Mouse (Mus musculus) hindbrain, embryonic 11.5 days (tissue): Measurements from ENCODE around the gene Pde1a. TPM values are rescaled to one million over a fixed set of nuclear protein-coding genes. Genes with fewer than 3 reads are reported as not detected.

Experiments used
- ATAC-seq: fragments of 200-750 bp; cut with Nextera tagmentation; 2 replicates; pipeline ENCODE4 v1.8.0; 2017; ENCODE audit warnings: mild to moderate bottlenecking, moderate TSS enrichment, moderate library complexity; ENCODE audit not compliant: low FRiP score
- DNase-seq: peaks from one replicate; pipeline ENCODE4 v3.0.0-alpha.2; 2015; ENCODE audit warnings: low spot score
- H3K27ac ChIP-seq: fragments of 300-500 bp; sonication (generic); 2 replicates; pipeline ENCODE4 v1.5.1; 2014; ENCODE audit warnings: mild to moderate bottlenecking, low read depth, low read length
- H3K27me3 ChIP-seq: fragments of 300-500 bp; sonication (generic); 2 replicates; pipeline ENCODE4 v1.6.1; 2014; ENCODE audit warnings: mild to moderate bottlenecking, low read length, moderate library complexity, mixed read lengths; ENCODE audit not compliant: control insufficient read depth, insufficient read depth
- H3K36me3 ChIP-seq: fragments of 300-500 bp; sonication (generic); 2 replicates; pipeline ENCODE4 v1.6.1; 2014; ENCODE audit warnings: mild to moderate bottlenecking, low read length, moderate library complexity, mixed read lengths; ENCODE audit not compliant: control insufficient read depth, insufficient read depth
- H3K4me1 ChIP-seq: fragments of 300-500 bp; sonication (generic); replicated peaks from 2 replicates; pipeline ENCODE4 v1.6.1; 2014; ENCODE audit warnings: low read length, mixed read lengths; ENCODE audit not compliant: control insufficient read depth, insufficient read depth
- H3K4me2 ChIP-seq: fragments of 300-500 bp; sonication (generic); replicated peaks from 2 replicates; pipeline ENCODE4 v1.6.1; 2014; ENCODE audit warnings: mild to moderate bottlenecking, low read depth, low read length
- H3K4me3 ChIP-seq: fragments of 300-500 bp; sonication (generic); 2 replicates; pipeline ENCODE4 v1.5.1; 2014; ENCODE audit warnings: low read depth, low read length
- H3K9ac ChIP-seq: fragments of 300-500 bp; sonication (generic); 2 replicates; pipeline ENCODE4 v1.6.1; 2014; ENCODE audit warnings: low read depth, low read length
- H3K9me3 ChIP-seq: fragments of 300-500 bp; sonication (generic); 2 replicates; pipeline ENCODE4 v1.6.1; 2016; ENCODE audit warnings: low read length; ENCODE audit not compliant: control insufficient read depth
- WGBS: fragments of 180-500 bp; shearing (Covaris S2); extraction: QIAGEN DNeasy Blood & Tissue Kit; methylation state at CpG from one replicate; pipeline ENCODE4 v1.1.7; 2014; 5-methylcytosine and 5-hydroxymethylcytosine counted together
- polyA plus RNA-seq: library from polyadenylated mRNA; unstranded; fragments of >200 nt; fragmentation: Nextera tagmentation; extraction: Ambion mirVana; gene quantifications from 2 replicates; pipeline ENCODE4 v1.2.1, GENCODE M21; 2014

Pde1a gene
- polyA plus RNA-seq, 1 experiment from 2014 or later = 1.6 TPM

- ATAC-seq (no peak), DNase-seq (no peak)
- Histone ChIP-seq H3K4me3 (no peak overlapping the region), H3K27me3 (no peaks in the 10 kb centered on the region), H3K9ac (no peak overlapping the region), H3K4me1 (no peaks in the 10 kb centered on the region), H3K9me3 (no peaks in the 10 kb centered on the region), H3K27ac (no peak overlapping the region), H3K36me3 (no peaks in the 10 kb centered on the region), H3K4me2 (no peak overlapping the region)
- 93% methylated on average over 3 of the region's 3 CpGs for WGBS
Observed at GRCm38 (mm10) chr2:79981781-79982180, 147.5 kb downstream of the Pde1a start.

DNA sequence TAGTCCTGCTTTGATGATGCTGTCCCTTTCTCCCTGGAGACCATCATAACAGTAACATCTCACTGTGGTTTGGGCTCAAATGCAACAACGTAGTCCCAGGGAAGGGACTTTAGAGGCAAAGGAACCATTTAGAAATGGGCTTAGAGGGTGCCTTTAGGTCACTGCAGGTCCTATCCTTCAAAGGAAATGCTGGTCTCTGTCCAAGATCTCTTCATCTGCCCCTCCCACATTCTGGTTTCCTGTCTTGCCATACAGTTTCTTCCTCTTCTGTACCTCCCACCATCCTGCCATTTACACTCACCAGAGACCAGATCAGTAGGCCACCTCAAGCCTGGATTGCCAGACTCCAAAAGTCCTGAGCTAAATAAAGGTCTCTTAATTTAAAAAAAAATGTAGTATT lies 150.3 kb downstream of the Pde1a start:
- DNase-seq (no peak), ATAC-seq (no peak)

DNA sequence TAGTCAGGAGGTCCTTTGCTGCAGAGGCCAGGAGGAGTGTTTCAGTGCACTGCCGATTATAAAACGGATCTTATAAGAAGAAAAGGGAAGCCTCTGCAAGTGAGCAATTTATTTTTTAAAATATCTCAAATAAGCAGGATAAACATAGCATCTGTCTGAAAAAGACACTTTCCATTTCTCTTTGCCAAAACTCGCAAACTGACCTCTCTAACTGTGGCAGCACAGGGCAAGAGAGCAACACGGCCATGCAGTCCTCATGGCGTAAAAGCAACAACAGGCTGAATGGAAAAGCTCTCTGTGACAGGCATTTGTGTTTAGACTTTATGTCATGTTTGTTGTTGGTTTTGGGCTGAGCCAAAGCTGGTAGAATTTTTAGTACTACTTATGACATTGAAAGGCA lies 152.0 kb downstream of the Pde1a start:
- Histone ChIP-seq H3K27me3 (no peaks in the 10 kb centered on the region), H3K4me3 (no peak overlapping the region), H3K4me2 (no peak overlapping the region), H3K36me3 (no peaks in the 10 kb centered on the region), H3K9ac (no peak overlapping the region), H3K4me1 (no peaks in the 10 kb centered on the region), H3K9me3 (no peaks in the 10 kb centered on the region), H3K27ac (no peak overlapping the region)
- 80% methylated on average over 5 of the region's 5 CpGs for WGBS
- ATAC-seq (no peak), DNase-seq (no peak)

More for the DNA sequence above, 150.3 kb downstream of the Pde1a start:
- no peak overlapping the region for H3K9ac ChIP-seq
- H3K4me3 ChIP-seq = no peak overlapping the region
- H3K4me2 ChIP-seq = no peak overlapping the region
- no peaks in the 10 kb centered on the region for H3K4me1 ChIP-seq
- WGBS = 96% methylated on average over 1 of the region's 1 CpGs
- no peaks in the 10 kb centered on the region for H3K9me3 ChIP-seq
- H3K36me3 ChIP-seq = no peaks in the 10 kb centered on the region
- no peak overlapping the region for H3K27ac ChIP-seq
- no peaks in the 10 kb centered on the region for H3K27me3 ChIP-seq

DNA sequence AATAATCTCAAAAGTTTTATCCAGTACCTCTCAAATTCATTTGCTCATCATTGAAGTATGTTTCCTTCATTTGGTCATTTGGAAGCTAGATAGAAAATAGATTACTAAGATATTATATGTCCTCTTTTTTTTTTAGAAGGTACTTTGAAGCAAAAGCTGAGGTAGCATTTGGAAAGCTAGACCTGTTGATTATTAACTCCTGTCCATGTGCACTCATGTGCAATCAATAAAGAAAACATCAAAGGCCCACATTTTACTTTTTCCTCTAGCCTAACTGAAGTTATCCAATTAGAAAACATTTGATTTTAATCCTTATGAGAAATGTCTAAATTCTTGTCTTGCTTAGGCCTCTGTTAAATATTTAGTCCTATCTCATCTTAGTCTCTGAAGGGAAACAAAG lies 153.3 kb downstream of the Pde1a start:
- ATAC-seq = no peak
- H3K4me2 ChIP-seq = no peak overlapping the region

DNA sequence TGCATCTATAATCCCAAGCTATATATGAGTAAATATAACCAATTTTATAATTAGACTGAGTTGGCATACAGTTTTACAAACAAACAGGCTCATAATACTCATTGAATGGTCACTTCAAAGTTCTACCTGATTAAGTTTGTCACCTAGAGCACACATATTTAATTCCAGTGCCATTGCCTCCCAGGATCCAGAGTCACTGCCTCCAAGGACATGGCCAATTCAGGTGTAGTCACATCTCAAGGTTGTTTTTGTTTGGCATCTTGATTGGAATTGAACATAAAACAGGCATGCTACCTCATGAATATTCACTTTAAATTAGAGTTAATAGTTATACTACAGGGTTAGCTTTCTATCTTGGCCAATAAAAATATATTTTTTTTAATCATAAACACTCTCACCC lies 157.0 kb downstream of the Pde1a start:
- ATAC-seq (no peak), DNase-seq (no peak)
- H3K9me3 ChIP-seq = no peaks in the 10 kb centered on the region

More for the DNA sequence above, 153.3 kb downstream of the Pde1a start:
- no peak overlapping the region for H3K27ac ChIP-seq
- H3K9ac ChIP-seq = no peak overlapping the region
- no peak for DNase-seq
- no peaks in the 10 kb centered on the region for H3K27me3 ChIP-seq
- H3K9me3 ChIP-seq = no peaks in the 10 kb centered on the region
- no peak overlapping the region for H3K4me3 ChIP-seq
- H3K4me1 ChIP-seq = no peaks in the 10 kb centered on the region
- H3K36me3 ChIP-seq = no peaks in the 10 kb centered on the region

DNA sequence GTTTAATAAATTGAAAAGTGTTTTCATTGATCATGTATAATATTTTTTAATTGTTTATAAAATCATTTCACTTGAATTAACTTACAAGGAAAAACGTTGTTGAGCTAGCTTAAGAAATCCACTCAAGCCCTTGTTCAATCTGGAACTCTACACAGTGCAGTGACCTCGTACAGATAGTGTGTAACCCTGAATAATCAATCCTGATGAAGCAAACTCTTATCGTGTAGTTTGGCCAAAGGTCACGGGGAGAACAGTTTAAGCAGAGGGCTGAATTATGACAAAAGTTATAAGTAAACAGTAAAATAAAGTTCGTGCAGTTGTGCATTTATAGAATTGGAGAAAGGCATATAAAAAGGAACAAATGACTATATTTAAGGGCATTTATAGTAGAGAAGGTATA lies 159.7 kb downstream of the Pde1a start:
- Histone ChIP-seq H3K27me3 (no peaks in the 10 kb centered on the region), H3K4me3 (no peak overlapping the region), H3K4me2 (no peak overlapping the region), H3K9me3 (no peaks in the 10 kb centered on the region), H3K4me1 (no peaks in the 10 kb centered on the region), H3K27ac (no peak overlapping the region), H3K9ac (no peak overlapping the region), H3K36me3 (no peaks in the 10 kb centered on the region)
- DNase-seq (no peak), ATAC-seq (no peak)
- WGBS = 80% methylated on average over 5 of the region's 5 CpGs

More for the DNA sequence above, 157.0 kb downstream of the Pde1a start:
- Histone ChIP-seq H3K36me3 (no peaks in the 10 kb centered on the region), H3K9ac (no peak overlapping the region), H3K27ac (no peak overlapping the region), H3K4me1 (no peaks in the 10 kb centered on the region), H3K4me3 (no peak overlapping the region), H3K27me3 (no peaks in the 10 kb centered on the region), H3K4me2 (no peak overlapping the region)

DNA sequence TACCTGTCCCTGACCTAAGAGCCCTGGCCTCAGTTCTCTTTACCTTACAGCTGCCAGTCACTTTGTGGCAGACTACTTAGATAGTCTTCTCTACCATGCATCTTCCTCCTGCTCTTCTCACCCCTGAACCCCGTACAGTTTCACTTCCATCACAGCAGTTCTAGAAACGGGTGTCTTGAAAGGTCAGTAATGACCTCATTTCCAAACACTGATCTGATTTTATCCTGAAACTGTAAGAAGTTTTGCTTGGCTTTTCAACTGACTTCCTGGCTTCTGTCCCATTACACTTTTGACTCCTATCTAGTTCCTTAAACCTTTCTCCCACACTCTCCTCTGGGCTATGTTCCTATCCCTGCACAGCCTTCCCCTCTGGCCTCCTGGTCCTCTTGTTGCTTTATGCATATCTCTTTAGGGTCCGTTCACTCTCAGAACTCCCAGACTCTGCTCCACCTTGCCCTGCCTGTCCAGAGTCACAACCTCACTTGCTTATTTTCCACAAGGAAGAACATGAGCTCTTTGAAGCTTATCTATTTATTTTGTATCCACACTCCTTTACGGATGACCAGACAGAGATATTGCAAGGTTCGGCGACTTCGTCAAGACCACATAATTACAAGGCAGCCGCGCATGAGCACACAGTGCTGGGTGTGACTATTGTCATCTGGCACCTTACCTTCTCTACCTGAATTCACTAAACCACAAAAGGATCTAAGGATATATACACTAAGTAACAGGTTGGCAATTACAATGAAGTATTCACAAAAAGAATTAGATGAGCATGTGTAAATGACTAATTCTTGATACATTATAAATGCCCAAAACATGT lies 162.4 kb downstream of the Pde1a start:
- ATAC-seq (no peak), DNase-seq (no peak)
- 87% methylated on average over 9 of the region's 9 CpGs for WGBS

GRCm38 (mm10) chr2:79966086-79966485 lies 163.2 kb downstream of the Pde1a start:
- 88% methylated on average over 1 of the region's 1 CpGs for WGBS
- DNase-seq = no peak
- H3K4me3 ChIP-seq = no peak overlapping the region

More for the DNA sequence above, 162.4 kb downstream of the Pde1a start:
- H3K27me3 ChIP-seq = no peaks in the 10 kb centered on the region
- H3K36me3 ChIP-seq = no peaks in the 10 kb centered on the region
- no peak overlapping the region for H3K4me2 ChIP-seq
- H3K4me3 ChIP-seq = no peak overlapping the region
- no peak overlapping the region for H3K27ac ChIP-seq
- H3K4me1 ChIP-seq = no peaks in the 10 kb centered on the region
- no peaks in the 10 kb centered on the region for H3K9me3 ChIP-seq
- no peak overlapping the region for H3K9ac ChIP-seq

GRCm38 (mm10) chr2:79964964-79965363 lies 164.3 kb downstream of the Pde1a start:
- Histone ChIP-seq H3K4me1 (no peaks in the 10 kb centered on the region), H3K27me3 (no peaks in the 10 kb centered on the region)
- 62% methylated on average over 4 of the region's 4 CpGs for WGBS

More at GRCm38 (mm10) chr2:79966086-79966485, 163.2 kb downstream of the Pde1a start:
- H3K9me3 ChIP-seq = no peaks in the 10 kb centered on the region
- H3K4me1 ChIP-seq = no peaks in the 10 kb centered on the region
- H3K27me3 ChIP-seq = no peaks in the 10 kb centered on the region
- no peak for ATAC-seq
- H3K9ac ChIP-seq = no peak overlapping the region
- H3K4me2 ChIP-seq = no peak overlapping the region
- no peaks in the 10 kb centered on the region for H3K36me3 ChIP-seq
- H3K27ac ChIP-seq = no peak overlapping the region

More at GRCm38 (mm10) chr2:79964964-79965363, 164.3 kb downstream of the Pde1a start:
- Histone ChIP-seq H3K4me3 (no peak overlapping the region), H3K9me3 (no peaks in the 10 kb centered on the region), H3K27ac (no peak overlapping the region), H3K4me2 (no peak overlapping the region), H3K36me3 (no peaks in the 10 kb centered on the region), H3K9ac (no peak overlapping the region)
- no peak for DNase-seq
- ATAC-seq = no peak
